Mouse (Mus musculus) limb, embryonic 11.5 days (tissue): Measurements from ENCODE around the gene Defb26. TPM values are rescaled to one million over a fixed set of nuclear protein-coding genes. Genes with fewer than 3 reads are reported as not detected.

Source experiments
- ATAC-seq: fragments of 200-750 bp; cut with Nextera tagmentation; 2 replicates; pipeline ENCODE4 v1.8.0; 2017; ENCODE audit warnings: low read depth; ENCODE audit not compliant: insufficient number of reproducible peaks, low FRiP score, low TSS enrichment
- DNase-seq: peaks from one replicate; pipeline ENCODE4 v3.0.0-alpha.2; 2015; ENCODE audit warnings: low spot score
- H3K27ac ChIP-seq: fragments of 300-500 bp; sonication (generic); replicated peaks from 2 replicates; pipeline ENCODE4 v1.5.1; 2014; ENCODE audit warnings: low read depth, mild to moderate bottlenecking, low read length
- H3K27me3 ChIP-seq: fragments of 300-500 bp; sonication (generic); 2 replicates; pipeline ENCODE4 v1.6.1; 2014; ENCODE audit warnings: mild to moderate bottlenecking, low read length, mixed read lengths; ENCODE audit not compliant: control insufficient read depth, insufficient read depth
- H3K36me3 ChIP-seq: fragments of 300-500 bp; sonication (generic); 2 replicates; pipeline ENCODE4 v1.6.1; 2014; ENCODE audit warnings: mild to moderate bottlenecking, low read length, moderate library complexity, mixed read lengths; ENCODE audit not compliant: control insufficient read depth, insufficient read depth
- H3K4me1 ChIP-seq: fragments of 300-500 bp; sonication (generic); 2 replicates; pipeline ENCODE4 v1.6.1; 2014; ENCODE audit warnings: low read length, mixed read lengths; ENCODE audit not compliant: control insufficient read depth, insufficient read depth
- H3K4me2 ChIP-seq: fragments of 300-500 bp; sonication (generic); 2 replicates; pipeline ENCODE4 v1.6.1; 2014; ENCODE audit warnings: low read depth, mild to moderate bottlenecking, moderate library complexity; ENCODE audit not compliant: severe bottlenecking
- H3K4me3 ChIP-seq: fragments of 300-500 bp; sonication (generic); 2 replicates; pipeline ENCODE4 v1.5.1; 2014; ENCODE audit warnings: low read depth, low read length
- H3K9ac ChIP-seq: fragments of 300-500 bp; sonication (generic); 2 replicates; pipeline ENCODE4 v1.6.1; 2014; ENCODE audit warnings: mild to moderate bottlenecking, low read length
- H3K9me3 ChIP-seq: fragments of 300-500 bp; sonication (generic); 2 replicates; pipeline ENCODE4 v1.6.1; 2016; ENCODE audit warnings: low read length; ENCODE audit not compliant: control insufficient read depth
- WGBS: fragments of 180-500 bp; shearing (Covaris S2); extraction: QIAGEN DNeasy Blood & Tissue Kit; methylation state at CpG from one replicate; pipeline ENCODE4 v1.1.7; 2014; 5-methylcytosine and 5-hydroxymethylcytosine counted together
- polyA plus RNA-seq: library from polyadenylated mRNA; unstranded; fragments of >200 nt; fragmentation: Nextera tagmentation; extraction: Ambion mirVana; gene quantifications from 2 replicates; pipeline ENCODE4 v1.2.1, GENCODE M21; 2014

The Defb26 gene
- polyA plus RNA-seq, 1 experiment from 2014 or later = not detected

- no peak for ATAC-seq
- H3K27me3 ChIP-seq = no peaks in the 10 kb centered on the region
- no peak within 1 kb of the TSS for H3K27ac ChIP-seq
Measured at GRCm38 (mm10) chr2:152539944-152540710, 28.6 kb upstream of the Defb26 start, which contains the start of gene Defb29. Gene Defb29 (minus strand): TSS chr2:152540098.

GRCm38 (mm10) chr2:152517981-152518380 is 6.5 kb upstream of the Defb26 start, which contains the start of gene Defb28:
Gene Defb28 (plus strand): TSS chr2:152518255.
- H3K4me2 ChIP-seq = no peak within 1 kb of the TSS
- no peak for ATAC-seq
- H3K27ac ChIP-seq = no peak within 1 kb of the TSS
- H3K4me1 ChIP-seq = no peaks in the 10 kb centered on the region
- no peaks in the 10 kb centered on the region for H3K9me3 ChIP-seq
- DNase-seq = no peak
- no peak within 1 kb of the TSS for H3K4me3 ChIP-seq
- no peaks in the 10 kb centered on the region for H3K36me3 ChIP-seq
- no peaks in the 10 kb centered on the region for H3K27me3 ChIP-seq
- no peak within 1 kb of the TSS for H3K9ac ChIP-seq
- WGBS = 78% methylated on average over 4 of the region's 4 CpGs

More at GRCm38 (mm10) chr2:152539944-152540710, 28.6 kb upstream of the Defb26 start, which contains the start of gene Defb29:
- Histone ChIP-seq H3K4me3 (no peak within 1 kb of the TSS), H3K4me2 (no peak within 1 kb of the TSS), H3K36me3 (no peaks in the 10 kb centered on the region), H3K9me3 (no peaks in the 10 kb centered on the region), H3K4me1 (no peaks in the 10 kb centered on the region), H3K9ac (no peak within 1 kb of the TSS)
- WGBS = 59% methylated on average over 13 of the region's 13 CpGs
- no peak for DNase-seq

GRCm38 (mm10) chr2:152516084-152516483 is 4.6 kb upstream of the Defb26 start:
- Histone ChIP-seq H3K4me3 (no peak overlapping the region), H3K9ac (no peak overlapping the region), H3K27me3 (no peaks in the 10 kb centered on the region), H3K4me1 (no peaks in the 10 kb centered on the region), H3K9me3 (no peaks in the 10 kb centered on the region), H3K27ac (no peak overlapping the region), H3K36me3 (no peaks in the 10 kb centered on the region), H3K4me2 (no peak overlapping the region)
- WGBS = 83% methylated on average over 4 of the region's 4 CpGs
- DNase-seq = no peak
- no peak for ATAC-seq

GRCm38 (mm10) chr2:152503950-152504349 is 7.5 kb downstream of the Defb26 start:
- no peak for ATAC-seq
- H3K27ac ChIP-seq = no peak overlapping the region
- H3K4me1 ChIP-seq = no peaks in the 10 kb centered on the region
- H3K4me2 ChIP-seq = no peak overlapping the region
- H3K9me3 ChIP-seq = no peaks in the 10 kb centered on the region
- no peak overlapping the region for H3K9ac ChIP-seq
- WGBS = 78% methylated on average over 2 of the region's 2 CpGs
- H3K27me3 ChIP-seq = no peaks in the 10 kb centered on the region
- no peak overlapping the region for H3K4me3 ChIP-seq
- H3K36me3 ChIP-seq = no peaks in the 10 kb centered on the region
- no peak for DNase-seq

DNA sequence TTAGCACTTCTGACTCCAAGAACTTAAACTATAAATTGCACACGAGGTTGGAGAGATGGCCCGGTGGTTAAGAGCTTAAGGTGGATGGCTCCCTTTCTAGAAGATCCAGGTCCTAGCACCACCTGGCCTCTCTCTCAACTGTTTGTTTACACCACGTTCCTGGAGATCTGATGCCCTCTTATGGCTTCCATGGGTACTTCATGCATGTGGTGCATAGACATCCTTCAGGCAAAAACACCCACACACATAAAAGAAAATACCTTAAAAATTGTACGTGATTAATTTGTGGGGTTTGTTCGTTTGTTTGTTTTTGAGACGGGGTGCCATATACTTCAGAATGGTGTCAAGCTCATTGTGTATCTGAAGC is 10.6 kb downstream of the Defb26 start:
- H3K27ac ChIP-seq = no peak overlapping the region
- H3K9ac ChIP-seq = no peak overlapping the region
- H3K4me2 ChIP-seq = no peak overlapping the region
- H3K36me3 ChIP-seq = no peaks in the 10 kb centered on the region
- 78% methylated on average over 6 of the region's 6 CpGs for WGBS
- no peaks in the 10 kb centered on the region for H3K4me1 ChIP-seq
- ATAC-seq (no peak), DNase-seq (no peak)
- no peak overlapping the region for H3K4me3 ChIP-seq
- no peaks in the 10 kb centered on the region for H3K27me3 ChIP-seq
- H3K9me3 ChIP-seq = no peaks in the 10 kb centered on the region

DNA sequence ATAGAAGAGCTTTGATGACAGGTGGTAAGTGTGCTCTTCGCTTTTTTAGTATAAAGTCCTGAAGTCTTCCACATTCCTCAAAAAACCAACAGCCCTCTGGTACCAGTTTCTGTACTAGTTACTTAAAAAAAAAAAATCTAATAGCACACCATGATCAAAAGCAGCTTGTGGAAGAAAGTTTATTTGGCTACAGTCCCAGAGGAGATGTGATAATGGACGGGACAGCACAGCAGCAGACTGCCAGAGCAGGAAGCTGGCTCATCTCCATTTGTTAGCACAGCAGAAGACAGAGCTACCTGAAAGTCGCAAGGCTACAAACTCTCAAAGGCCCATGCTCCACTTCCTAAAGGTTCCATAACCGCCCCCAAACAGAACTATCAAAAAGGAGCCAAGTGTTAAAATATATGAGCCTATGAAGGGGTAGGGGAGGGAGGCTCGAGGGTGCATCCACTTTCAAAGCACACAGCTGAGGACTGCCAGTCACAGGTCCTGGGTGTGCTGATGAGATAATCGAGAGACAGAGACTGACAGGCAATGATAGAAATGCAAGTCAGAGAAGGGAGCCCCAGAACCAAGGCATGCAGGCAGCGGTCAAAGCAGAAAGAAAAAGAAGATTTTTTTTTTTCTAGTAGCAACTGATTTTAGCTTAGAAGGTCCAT is 11.2 kb downstream of the Defb26 start:
- no peak overlapping the region for H3K4me2 ChIP-seq
- ATAC-seq (no peak), DNase-seq (no peak)
- H3K27me3 ChIP-seq = no peaks in the 10 kb centered on the region
- no peak overlapping the region for H3K9ac ChIP-seq
- H3K4me3 ChIP-seq = no peak overlapping the region
- H3K4me1 ChIP-seq = no peaks in the 10 kb centered on the region
- no peaks in the 10 kb centered on the region for H3K36me3 ChIP-seq
- 74% methylated on average over 7 of the region's 7 CpGs for WGBS
- no peak overlapping the region for H3K27ac ChIP-seq
- no peaks in the 10 kb centered on the region for H3K9me3 ChIP-seq

DNA sequence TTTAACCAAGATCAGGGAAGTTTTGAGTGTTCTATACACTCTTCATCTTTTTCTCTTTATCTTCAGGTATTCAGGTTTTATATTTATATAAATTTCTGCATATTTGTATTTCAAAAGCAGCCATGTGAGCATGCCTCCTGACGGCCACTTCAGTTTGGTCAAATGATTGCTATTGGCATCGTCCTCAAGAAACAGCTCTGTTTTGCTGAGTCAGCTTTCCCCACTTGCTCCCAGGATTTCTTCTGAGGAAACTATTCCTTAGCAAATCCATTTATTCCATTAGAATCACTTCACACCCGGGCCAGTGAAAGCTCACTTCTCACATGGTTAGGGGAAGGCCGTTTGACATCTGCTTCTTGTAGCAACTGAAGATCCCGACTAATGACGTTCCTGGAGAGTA is 13.5 kb downstream of the Defb26 start:
- H3K9me3 ChIP-seq = no peaks in the 10 kb centered on the region
- H3K9ac ChIP-seq = no peak overlapping the region
- H3K27me3 ChIP-seq = no peaks in the 10 kb centered on the region
- 73% methylated on average over 6 of the region's 6 CpGs for WGBS
- no peak overlapping the region for H3K27ac ChIP-seq
- ATAC-seq (no peak), DNase-seq (no peak)
- H3K36me3 ChIP-seq = no peaks in the 10 kb centered on the region
- no peak overlapping the region for H3K4me2 ChIP-seq
- H3K4me1 ChIP-seq = no peaks in the 10 kb centered on the region
- H3K4me3 ChIP-seq = no peak overlapping the region

- Histone ChIP-seq H3K27me3 (no peaks in the 10 kb centered on the region), H3K4me2 (no peak overlapping the region), H3K4me3 (no peak overlapping the region), H3K36me3 (no peaks in the 10 kb centered on the region), H3K9me3 (no peaks in the 10 kb centered on the region), H3K4me1 (no peaks in the 10 kb centered on the region), H3K27ac (no peak overlapping the region), H3K9ac (no peak overlapping the region)
- DNase-seq (no peak), ATAC-seq (no peak)
- 72% methylated on average over 6 of the region's 6 CpGs for WGBS
Measured at GRCm38 (mm10) chr2:152493151-152493550, 18.3 kb downstream of the Defb26 start.
